Mouse (Mus musculus) liver, embryonic 16.5 days (tissue): Measurements from ENCODE around the gene Bpifa3. TPM values are rescaled to one million over a fixed set of nuclear protein-coding genes. Genes with fewer than 3 reads are reported as not detected.
"Not testable (repeated sequence)": the region's sequence is repeated elsewhere in the genome, so short reads cannot be mapped to it uniquely, and the experiment has no call there.

Experiments used
- ATAC-seq: fragments of 200-750 bp; cut with Nextera tagmentation; 2 replicates; pipeline ENCODE4 v1.8.0; 2017; ENCODE audit warnings: low read depth, mild to moderate bottlenecking, moderate number of reproducible peaks, moderate library complexity
- H3K27ac ChIP-seq: fragments of 300-500 bp; sonication (generic); 2 replicates; pipeline ENCODE4 v1.5.1; 2014; ENCODE audit warnings: mild to moderate bottlenecking, low read length
- H3K27me3 ChIP-seq: fragments of 300-500 bp; sonication (generic); 2 replicates; pipeline ENCODE4 v1.6.1; 2014; ENCODE audit warnings: low read depth, low read length, mixed read lengths; ENCODE audit not compliant: control insufficient read depth, insufficient read depth
- H3K36me3 ChIP-seq: fragments of 300-500 bp; sonication (generic); 2 replicates; pipeline ENCODE4 v1.6.1; 2014; ENCODE audit warnings: mild to moderate bottlenecking; ENCODE audit not compliant: control insufficient read depth, insufficient read depth
- H3K4me1 ChIP-seq: fragments of 300-500 bp; sonication (generic); 2 replicates; pipeline ENCODE4 v1.6.1; 2014; ENCODE audit warnings: low read depth, low read length, mixed read lengths; ENCODE audit not compliant: control insufficient read depth
- H3K4me2 ChIP-seq: fragments of 300-500 bp; sonication (generic); 2 replicates; pipeline ENCODE4 v1.6.1; 2014; ENCODE audit warnings: low read depth, low read length, mixed read lengths
- H3K4me3 ChIP-seq: fragments of 300-500 bp; sonication (generic); 2 replicates; pipeline ENCODE4 v1.5.1; 2014; ENCODE audit warnings: low read depth, mild to moderate bottlenecking, low read length
- H3K9ac ChIP-seq: fragments of 300-500 bp; sonication (generic); 2 replicates; pipeline ENCODE4 v1.6.1; 2014; ENCODE audit warnings: low read depth, low read length
- H3K9me3 ChIP-seq: fragments of 300-500 bp; sonication (generic); replicated peaks from 2 replicates; pipeline ENCODE4 v1.6.1; 2016; ENCODE audit warnings: low read length; ENCODE audit not compliant: control insufficient read depth
- WGBS: fragments of 180-500 bp; shearing (Covaris S2); extraction: QIAGEN DNeasy Blood & Tissue Kit; methylation state at CpG from one replicate; pipeline ENCODE4 v1.1.7; 2014; ENCODE audit not compliant: insufficient replicate concordance; 5-methylcytosine and 5-hydroxymethylcytosine counted together
- polyA plus RNA-seq: library from polyadenylated mRNA; unstranded; fragments of >200 nt; fragmentation: Nextera tagmentation; extraction: Ambion mirVana; gene quantifications from 2 replicates; pipeline ENCODE4 v1.2.1, GENCODE M21; 2015

Bpifa3 gene
- polyA plus RNA-seq, 1 experiment from 2014 or later = not detected

- 45% methylated on average over 3 of the region's 3 CpGs for whole genome bisulfite sequencing
- Histone ChIP-seq H3K9ac (no peak overlapping the region), H3K4me2 (no peak overlapping the region), H3K9me3 (no peaks in the 10 kb centered on the region), H3K27ac (no peak overlapping the region), H3K4me1 (no peaks in the 10 kb centered on the region), H3K36me3 (no peaks in the 10 kb centered on the region), H3K4me3 (no peak overlapping the region), H3K27me3 (no peaks in the 10 kb centered on the region)
- ATAC-seq = no peak
These were observed 39.0 kb downstream of the Bpifa3 start for GRCm38 (mm10) chr2:154169172-154169571.

GRCm38 (mm10) chr2:154171621-154172020 is 41.5 kb downstream of the Bpifa3 start:
- no peaks in the 10 kb centered on the region for H3K9me3 ChIP-seq
- no peak overlapping the region for H3K4me3 ChIP-seq
- no peaks in the 10 kb centered on the region for H3K4me1 ChIP-seq
- WGBS = 53% methylated on average over 6 of the region's 6 CpGs
- H3K9ac ChIP-seq = no peak overlapping the region
- no peak for ATAC-seq
- H3K4me2 ChIP-seq = no peak overlapping the region
- no peaks in the 10 kb centered on the region for H3K36me3 ChIP-seq
- no peak overlapping the region for H3K27ac ChIP-seq
- no peaks in the 10 kb centered on the region for H3K27me3 ChIP-seq

GRCm38 (mm10) chr2:154173313-154173712 is 43.2 kb downstream of the Bpifa3 start:
- Histone ChIP-seq H3K4me3 (no peak overlapping the region), H3K27ac (no peak overlapping the region), H3K4me1 (no peaks in the 10 kb centered on the region), H3K9ac (no peak overlapping the region), H3K36me3 (no peaks in the 10 kb centered on the region), H3K4me2 (no peak overlapping the region), H3K27me3 (no peaks in the 10 kb centered on the region), H3K9me3 (no peaks in the 10 kb centered on the region)
- no peak for ATAC-seq
- WGBS = 16% methylated on average over 1 of the region's 1 CpGs

- not testable (repeated sequence) for H3K4me1 ChIP-seq, H3K36me3 ChIP-seq, H3K4me3 ChIP-seq, H3K27me3 ChIP-seq, H3K27ac ChIP-seq, H3K9me3 ChIP-seq, ATAC-seq, H3K4me2 ChIP-seq, H3K9ac ChIP-seq
- WGBS = 55% methylated on average over 7 of the region's 7 CpGs
These were observed 51.8 kb downstream of the Bpifa3 start for GRCm38 (mm10) chr2:154181900-154182299.

- H3K9ac ChIP-seq, ATAC-seq: not testable (repeated sequence)
- 40% methylated on average over 4 of the region's 4 CpGs for WGBS
These were observed 52.9 kb downstream of the Bpifa3 start for GRCm38 (mm10) chr2:154183061-154183460.

GRCm38 (mm10) chr2:154185319-154185718 is 55.2 kb downstream of the Bpifa3 start:
- H3K4me1 ChIP-seq = no peaks in the 10 kb centered on the region
- H3K27ac ChIP-seq = no peak overlapping the region
- H3K9ac ChIP-seq = no peak overlapping the region
- WGBS = 68% methylated on average over 6 of the region's 6 CpGs
- ATAC-seq = no peak
- no peak overlapping the region for H3K4me3 ChIP-seq
- H3K27me3 ChIP-seq = no peaks in the 10 kb centered on the region
- H3K9me3 ChIP-seq = no peaks in the 10 kb centered on the region
- no peak overlapping the region for H3K4me2 ChIP-seq
- no peaks in the 10 kb centered on the region for H3K36me3 ChIP-seq

More at GRCm38 (mm10) chr2:154183061-154183460, 52.9 kb downstream of the Bpifa3 start:
- not testable (repeated sequence) for H3K9me3 ChIP-seq, H3K27me3 ChIP-seq, H3K27ac ChIP-seq, H3K4me3 ChIP-seq, H3K36me3 ChIP-seq, H3K4me2 ChIP-seq, H3K4me1 ChIP-seq

- Histone ChIP-seq H3K9ac (no peak overlapping the region), H3K4me2 (no peak overlapping the region), H3K27me3 (no peaks in the 10 kb centered on the region), H3K9me3 (no peaks in the 10 kb centered on the region), H3K27ac (no peak overlapping the region), H3K4me1 (no peaks in the 10 kb centered on the region), H3K4me3 (no peak overlapping the region), H3K36me3 (no peaks in the 10 kb centered on the region)
- 48% methylated on average over 3 of the region's 3 CpGs for WGBS
- ATAC-seq = no peak
These were observed 55.6 kb downstream of the Bpifa3 start for GRCm38 (mm10) chr2:154185748-154186147.

GRCm38 (mm10) chr2:154187468-154187867 is 57.3 kb downstream of the Bpifa3 start:
- Histone ChIP-seq H3K4me3 (no peak overlapping the region), H3K27me3 (no peaks in the 10 kb centered on the region), H3K4me2 (no peak overlapping the region), H3K36me3 (no peaks in the 10 kb centered on the region), H3K9me3 (no peaks in the 10 kb centered on the region), H3K4me1 (no peaks in the 10 kb centered on the region), H3K9ac (no peak overlapping the region), H3K27ac (no peak overlapping the region)
- no peak for ATAC-seq
- 26% methylated on average over 5 of the region's 5 CpGs for WGBS
